Mouse (Mus musculus): ENCODE measurements around the gene Ankrd17.
A peak's percentile ranks its signal among the peaks of the same experiment; 100 is the strongest.

Ankrd17 gene

DNA sequence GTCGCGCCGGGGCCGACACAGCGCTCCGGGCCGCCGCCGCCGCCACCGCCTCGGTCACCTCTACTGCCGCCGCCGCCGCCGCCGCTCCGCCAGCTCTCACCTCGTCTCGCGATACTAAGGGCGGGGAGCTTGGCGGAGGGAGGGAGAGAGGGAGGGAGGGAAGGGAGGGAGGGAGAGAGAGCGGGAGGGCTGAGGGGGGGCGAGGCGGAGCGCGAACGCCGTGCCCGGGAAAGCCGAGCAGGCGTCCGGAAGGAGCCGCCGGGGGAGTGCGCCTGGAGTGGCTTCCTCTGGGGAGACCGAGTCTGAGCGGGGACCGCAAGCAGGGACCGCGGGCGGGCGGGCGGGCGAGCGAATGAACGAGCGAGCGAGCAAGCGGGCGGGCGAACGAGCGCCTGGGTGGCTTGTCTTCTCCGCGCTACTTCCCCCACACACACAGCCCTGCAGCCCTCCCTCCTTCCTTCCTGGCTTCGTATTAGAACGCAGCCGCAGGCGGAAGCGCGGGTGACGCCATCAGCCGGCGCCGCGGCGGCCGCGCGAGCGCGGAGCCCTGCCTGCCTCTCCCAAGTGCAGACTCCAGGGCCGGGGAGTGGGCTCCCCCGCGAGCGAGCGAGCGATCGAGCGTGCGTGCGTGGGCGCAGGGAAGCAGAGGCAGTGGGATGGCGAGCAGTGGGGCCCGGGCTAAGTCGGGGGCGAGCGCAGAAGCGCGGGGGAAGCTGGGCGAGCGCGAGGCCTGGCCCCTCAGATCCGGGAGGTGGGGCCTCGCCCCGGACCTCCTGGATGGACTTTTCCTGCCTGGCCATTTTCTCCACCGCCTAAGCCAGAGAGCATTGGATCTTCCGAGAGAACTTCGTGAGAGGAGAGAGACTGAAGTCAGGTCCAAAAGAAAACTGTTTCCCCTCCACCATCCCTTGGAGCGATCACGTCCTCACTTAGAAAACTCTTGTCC lies at the start of gene Ankrd17:
Ankrd17 (minus strand) TSS at position 457 of the 946 bp plus-strand sequence.
- peak; percentile 93 to 97 for DNase-seq (ENCODE audit: inconsistent age in 2 of 2, low spot score in 1 of 2)

DNA sequence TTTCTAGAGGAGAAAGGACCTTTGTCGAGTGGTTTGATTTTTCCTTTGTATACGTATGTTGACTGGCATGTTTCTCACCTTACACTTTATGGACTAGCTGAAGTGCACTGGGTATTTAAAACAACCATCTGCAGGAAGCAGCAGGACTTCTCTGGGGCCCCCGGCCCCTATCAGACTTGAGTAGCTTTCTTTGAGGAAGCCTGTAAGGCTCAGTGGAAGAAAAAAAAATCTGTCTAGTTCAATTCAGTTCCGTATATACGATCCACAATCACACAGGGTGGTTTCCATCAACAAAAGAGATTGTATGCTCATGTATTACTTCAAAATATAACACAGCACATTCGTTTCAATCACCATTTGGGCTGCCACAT lies 48.5 kb upstream of the Ankrd17 start:
- no peak for DNase-seq (ENCODE audit: inconsistent age in 2 of 2, low spot score in 1 of 2)

DNA sequence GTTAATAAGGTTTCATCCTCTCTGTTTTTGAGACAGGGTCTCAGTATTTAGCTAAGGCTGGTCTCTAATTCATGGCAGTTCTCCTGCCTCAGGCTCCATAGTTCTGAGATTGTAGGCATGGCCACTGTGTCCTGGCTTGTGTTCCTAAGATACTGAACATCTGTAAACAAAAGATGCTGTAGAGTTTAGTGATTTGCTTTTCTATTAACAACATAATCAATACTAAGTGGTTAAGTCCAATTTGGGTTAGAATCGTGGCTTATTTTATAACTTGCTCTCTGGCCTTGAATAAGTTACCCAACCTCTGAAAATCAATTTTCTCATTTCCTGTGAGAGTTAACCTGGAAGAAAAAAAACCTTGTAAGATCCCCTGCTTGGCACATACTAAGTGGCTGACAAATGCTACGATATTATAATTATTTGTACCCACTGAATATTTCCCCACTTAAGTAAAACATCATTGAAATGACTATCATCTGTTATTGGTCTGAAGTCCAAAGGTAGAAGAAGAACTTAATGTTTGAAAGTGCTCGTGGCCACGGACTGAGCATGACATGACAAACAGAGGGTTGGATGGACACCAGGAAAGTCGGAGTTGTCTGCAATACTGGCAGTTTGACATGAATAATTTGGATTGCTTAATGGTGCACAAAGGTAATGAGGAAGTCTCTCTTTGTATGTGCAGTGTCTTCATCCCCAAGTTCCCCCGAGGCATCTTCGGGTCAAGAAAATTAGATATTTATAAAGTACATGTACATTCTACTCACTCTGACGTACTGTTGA lies 48.0 kb upstream of the Ankrd17 start:
- peak in 1 of 2 experiments; percentile 35 for DNase-seq (ENCODE audit: inconsistent age in 2 of 2, low spot score in 1 of 2)

DNA sequence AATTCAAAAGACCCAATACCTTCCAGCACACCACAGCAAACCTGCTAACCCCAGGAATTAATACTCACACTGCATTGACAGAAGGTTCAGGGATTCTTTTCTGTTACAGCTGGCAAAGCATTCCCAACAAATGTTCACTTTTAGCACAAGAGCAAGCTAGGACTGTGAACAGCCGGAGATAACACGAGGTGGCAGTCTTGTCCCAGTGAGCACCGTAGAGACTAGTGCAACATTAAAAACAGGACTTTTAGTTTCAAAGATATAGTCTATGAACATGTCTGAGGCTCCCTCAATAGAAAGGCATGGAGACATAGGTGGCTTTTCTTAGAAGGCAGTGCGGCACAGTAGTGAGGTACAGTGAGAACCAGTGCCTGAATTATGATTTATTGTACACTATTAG lies 38.8 kb upstream of the Ankrd17 start:
- DNase-seq (ENCODE audit: inconsistent age in 2 of 2, low spot score in 1 of 2), result peak in 1 of 2 experiments; percentile 46

DNA sequence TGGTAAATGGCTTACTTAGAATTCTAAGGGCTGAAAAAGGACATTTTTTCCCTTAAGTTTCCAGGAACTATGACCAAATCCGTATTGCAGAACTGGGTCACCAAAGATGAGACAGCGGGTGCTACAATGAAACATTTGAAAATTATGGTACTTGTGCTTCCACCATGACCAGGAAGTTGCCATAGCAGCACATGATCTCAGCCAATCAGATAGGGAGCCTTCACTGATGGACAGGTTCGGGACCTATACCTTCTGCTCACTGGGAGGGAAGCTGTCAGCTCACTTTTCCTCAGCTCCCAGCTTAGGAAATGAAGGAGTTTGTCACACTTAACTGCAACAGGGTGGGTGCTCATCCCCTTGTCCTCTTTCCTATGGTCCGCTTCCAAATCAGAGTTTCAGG lies 30.4 kb upstream of the Ankrd17 start:
- DNase-seq (ENCODE audit: inconsistent age in 2 of 2, low spot score in 1 of 2), result no peak

DNA sequence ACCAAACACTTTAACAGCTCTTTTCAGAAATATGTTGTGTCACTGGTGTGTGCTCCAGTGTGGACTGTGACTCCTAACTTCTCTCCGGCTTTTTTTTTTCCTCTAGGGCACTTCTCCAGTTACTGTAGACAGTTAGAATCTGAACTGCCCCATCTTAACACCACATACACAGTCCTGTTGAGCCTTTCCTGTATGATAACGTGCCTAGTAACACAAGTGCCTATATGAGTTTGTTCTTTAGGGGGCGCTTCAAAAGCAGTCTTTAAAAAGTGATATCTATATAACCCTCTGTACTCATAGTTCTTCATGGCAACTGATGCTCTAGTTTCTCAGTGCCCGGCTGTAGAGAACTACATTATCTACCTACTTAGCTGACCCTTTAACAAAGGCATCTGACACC lies 27.9 kb upstream of the Ankrd17 start:
- DNase-seq (ENCODE audit: inconsistent age in 2 of 2, low spot score in 1 of 2), result no peak

DNA sequence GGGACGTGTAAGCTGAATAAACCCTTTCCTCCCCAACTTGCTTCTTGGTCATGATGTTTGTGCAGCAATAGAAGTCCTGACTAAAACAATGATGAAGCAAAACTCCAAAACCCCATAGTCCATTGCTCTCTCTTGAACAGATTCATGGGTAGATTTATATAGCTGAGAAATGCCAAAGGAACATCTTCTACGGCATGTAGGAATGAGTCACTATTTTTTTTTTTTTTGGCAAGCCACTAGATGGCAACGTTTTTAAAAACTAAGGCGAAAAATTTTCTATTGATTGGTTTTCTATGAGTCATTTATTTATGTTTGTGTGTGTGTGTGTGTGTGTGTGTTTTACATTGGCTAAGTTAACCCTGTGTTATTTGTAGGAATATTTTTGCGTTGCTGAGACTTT lies 27.4 kb upstream of the Ankrd17 start:
- no peak for DNase-seq (ENCODE audit: inconsistent age in 2 of 2, low spot score in 1 of 2)

DNA sequence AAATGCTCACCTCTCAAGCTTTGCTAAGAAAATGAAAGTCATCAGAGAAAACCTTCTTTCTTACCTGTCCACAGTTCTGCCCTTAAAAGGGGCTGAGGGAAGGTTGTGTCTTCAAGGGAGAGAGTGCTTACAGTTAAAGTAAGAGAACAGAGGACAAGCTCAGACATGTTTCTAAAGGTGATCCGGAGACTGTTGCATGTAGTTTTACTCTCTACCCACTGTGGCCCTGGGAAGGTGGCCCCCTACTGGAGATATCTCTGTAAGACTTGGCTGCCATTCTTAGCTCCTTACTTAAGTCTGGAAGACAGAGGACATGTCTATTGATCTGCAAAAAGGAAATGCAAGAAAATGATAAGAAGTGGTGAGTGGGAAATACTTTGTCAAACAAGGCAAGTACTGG lies 16.7 kb upstream of the Ankrd17 start:
- peak; percentile 43 to 81 for DNase-seq (ENCODE audit: inconsistent age in 2 of 2, low spot score in 1 of 2)

DNA sequence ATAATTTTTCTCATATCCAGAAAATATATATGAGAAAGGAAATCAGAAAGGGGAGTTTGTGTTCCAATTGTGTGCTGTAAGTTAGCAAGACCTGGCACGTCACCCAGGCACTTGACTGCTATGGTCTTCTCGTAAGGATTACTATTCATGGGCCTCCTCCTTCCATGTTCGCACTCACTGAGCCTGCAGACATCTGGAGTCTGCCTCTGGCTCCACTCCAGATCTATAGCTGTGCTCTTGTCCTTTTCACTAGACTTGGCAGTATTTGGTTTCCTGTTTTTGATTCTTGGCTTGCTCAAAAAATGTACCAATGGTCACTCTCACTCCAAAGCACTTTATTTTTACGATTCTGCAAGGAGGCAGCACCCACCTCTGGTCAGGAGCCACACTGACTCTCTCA lies 15.1 kb upstream of the Ankrd17 start:
- no peak for DNase-seq (ENCODE audit: inconsistent age in 2 of 2, low spot score in 1 of 2)

DNA sequence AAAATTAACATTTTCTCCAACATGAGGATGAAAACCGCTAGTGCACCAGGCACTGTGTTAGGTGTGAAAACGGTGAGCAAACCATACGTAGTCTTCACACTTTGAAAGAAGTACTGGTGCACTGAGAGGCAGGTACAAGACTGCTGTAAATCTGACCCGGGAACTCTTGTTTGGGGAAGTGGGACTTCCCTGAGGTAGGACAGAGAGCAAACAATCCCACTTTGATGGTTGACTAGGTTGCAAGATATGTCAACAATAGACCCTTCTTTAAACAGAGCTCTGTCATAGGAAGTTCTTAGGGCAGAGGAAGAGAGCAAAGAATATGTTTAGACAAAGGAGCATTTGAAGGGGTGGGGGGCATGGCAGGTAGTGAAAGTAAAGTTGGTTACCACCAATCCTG lies 7.3 kb upstream of the Ankrd17 start:
- no peak for DNase-seq (ENCODE audit: inconsistent age in 2 of 2, low spot score in 1 of 2)

DNA sequence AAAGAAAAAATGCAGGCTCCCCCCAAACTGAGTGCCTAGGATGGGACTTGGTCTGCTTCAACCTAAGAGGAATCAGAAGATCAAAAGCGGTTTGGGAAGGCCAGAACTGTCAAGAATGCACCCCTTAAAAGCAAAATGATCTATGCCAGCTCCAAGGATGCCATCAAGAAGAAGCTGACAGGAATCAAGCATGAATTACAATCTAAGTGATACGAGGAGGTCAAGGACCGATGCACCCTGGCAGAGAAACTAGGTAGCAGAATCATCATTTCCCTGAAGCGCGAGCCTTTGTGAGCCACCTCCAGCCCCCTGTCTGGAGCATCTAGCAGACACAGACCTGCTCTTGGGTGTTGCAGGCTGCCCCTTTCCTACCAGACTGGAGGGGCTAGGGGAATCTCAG lies 4.0 kb upstream of the Ankrd17 start:
- peak; percentile 29 to 85 for DNase-seq (ENCODE audit: inconsistent age in 2 of 2, low spot score in 1 of 2)

DNA sequence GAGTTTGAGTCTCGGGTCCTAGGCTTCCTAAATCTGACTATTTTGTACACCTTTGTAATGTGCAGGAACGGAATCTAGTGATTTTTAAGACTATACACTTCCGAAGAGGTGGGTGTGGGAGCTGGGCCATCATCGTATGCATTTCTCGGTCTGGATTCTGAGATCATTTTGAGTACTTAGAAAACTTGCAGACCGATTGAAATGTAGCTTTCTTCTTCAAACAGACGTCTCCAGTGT lies 608 bp upstream of the Ankrd17 start, which contains the start of gene Gm9958:
Gm9958 (plus strand) TSS at position 138 of the 237 bp plus-strand sequence.
- DNase-seq (ENCODE audit: inconsistent age in 2 of 2, low spot score in 1 of 2), result no peak

DNA sequence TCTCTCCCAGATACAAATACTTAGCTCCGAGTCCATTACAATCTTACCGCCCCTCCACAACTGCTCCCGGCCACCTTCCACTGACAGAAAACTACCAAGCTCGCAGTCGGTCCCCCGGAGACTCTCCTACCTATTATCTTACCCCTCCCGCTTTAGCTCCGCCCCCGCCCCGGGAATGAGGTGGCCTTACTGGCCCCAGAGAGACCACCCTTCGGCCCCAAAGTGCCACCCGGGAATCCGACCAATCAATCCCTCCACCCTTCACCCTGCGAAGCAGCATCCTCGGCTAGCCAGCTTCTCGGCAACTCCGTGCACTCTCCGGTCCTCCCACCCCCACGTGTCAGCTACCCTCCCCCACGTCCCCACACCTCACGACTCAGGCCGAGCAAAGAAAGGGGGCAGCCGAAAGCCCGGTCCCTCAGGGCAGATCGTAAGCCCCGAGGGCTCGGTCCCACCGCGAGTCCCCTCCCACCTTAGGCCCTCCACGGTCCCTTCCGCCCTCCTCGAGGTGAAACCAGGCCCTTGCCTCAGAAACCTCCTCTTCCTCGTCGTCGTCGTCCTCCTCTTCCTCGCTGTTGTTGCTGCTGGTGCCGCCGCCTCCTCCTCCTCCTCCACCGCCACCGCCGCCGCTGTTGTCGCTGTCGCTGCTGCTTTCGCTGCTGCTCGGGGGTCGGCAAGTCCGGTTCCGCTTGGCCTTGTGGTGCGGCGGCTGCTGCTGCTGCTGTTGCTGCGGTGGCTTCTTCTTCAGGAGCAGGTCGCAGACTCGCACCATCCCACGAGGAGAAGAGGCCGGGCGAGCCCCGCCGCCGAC lies 1.0 kb downstream of the Ankrd17 start:
- DNase-seq (ENCODE audit: inconsistent age in 2 of 2, low spot score in 1 of 2), result peak; percentile 75 to 90

DNA sequence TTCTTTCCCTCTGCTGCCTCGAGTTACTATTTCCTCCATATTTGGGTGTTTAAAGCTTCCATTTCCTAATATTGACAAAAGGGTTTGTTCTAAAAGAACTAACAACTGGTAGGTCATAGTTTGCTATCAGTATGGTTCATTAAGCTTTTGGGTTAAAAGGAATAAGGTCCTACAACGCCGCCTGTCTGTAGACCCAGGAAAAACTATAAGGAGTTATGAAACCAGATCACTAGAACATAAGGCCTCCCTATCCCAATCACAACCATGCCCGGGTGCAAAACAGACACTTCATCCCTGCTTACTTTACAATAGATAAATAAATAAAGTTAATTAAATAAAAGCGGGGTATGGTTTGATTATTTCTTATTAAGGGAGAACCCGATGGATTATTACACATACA lies 1.9 kb downstream of the Ankrd17 start:
- DNase-seq (ENCODE audit: inconsistent age in 2 of 2, low spot score in 1 of 2), result peak; percentile 74 to 94

DNA sequence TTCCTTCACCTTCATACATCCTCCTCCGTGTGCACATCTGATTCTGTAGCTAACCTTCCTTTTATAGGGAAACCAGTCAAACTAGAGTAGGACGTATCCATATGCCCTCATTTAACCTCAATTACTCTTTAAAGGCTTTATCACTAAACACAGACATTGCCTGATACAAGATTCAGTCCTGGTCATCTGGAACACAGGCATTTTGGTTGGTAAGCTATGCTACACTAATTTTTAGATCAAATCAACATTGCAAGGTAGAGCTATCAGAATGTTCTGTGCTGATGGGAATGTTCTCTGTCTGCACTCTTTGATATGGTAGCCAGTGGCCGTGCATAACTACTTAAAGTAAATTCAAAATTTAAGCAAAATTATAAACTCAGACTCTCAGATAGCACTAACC lies 10.6 kb downstream of the Ankrd17 start:
- DNase-seq (ENCODE audit: inconsistent age in 2 of 2, low spot score in 1 of 2), result no peak

DNA sequence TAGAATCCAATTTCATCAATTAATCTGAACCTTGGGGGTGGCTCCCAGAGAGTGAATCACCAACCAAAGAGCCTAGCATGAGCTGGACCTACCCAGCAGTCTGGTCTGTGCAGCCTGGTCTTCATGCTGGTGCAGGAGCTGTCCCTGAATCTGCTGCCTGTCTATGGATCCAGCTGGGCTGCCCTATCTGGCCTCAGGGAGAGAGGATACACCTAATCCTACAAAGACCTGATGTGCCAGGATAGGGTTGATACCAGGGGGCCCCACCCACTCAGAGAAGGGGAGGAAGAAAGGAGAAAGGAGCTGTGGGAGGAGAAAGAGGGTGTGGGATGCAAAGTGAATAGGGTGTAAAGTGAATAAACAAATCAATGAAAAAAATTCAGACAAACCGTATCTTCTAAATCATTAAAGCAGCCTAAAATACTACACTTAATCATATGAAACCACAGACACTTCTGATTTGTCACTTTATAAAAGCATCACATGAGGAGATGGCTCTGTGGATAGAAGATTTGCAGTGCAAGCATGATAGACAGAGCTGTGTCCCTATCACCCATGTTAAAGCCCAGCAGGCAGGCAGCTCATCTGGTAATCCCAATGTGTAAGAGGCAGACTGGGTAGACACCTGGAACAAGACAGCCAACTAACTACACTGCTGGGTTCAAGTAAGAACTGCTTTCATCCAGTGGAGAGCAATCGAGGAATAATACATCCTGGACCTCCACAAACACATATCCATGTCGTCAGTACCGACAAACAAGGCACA lies 12.6 kb downstream of the Ankrd17 start:
- DNase-seq (ENCODE audit: inconsistent age in 2 of 2, low spot score in 1 of 2), result peak in 1 of 2 experiments; percentile 44

DNA sequence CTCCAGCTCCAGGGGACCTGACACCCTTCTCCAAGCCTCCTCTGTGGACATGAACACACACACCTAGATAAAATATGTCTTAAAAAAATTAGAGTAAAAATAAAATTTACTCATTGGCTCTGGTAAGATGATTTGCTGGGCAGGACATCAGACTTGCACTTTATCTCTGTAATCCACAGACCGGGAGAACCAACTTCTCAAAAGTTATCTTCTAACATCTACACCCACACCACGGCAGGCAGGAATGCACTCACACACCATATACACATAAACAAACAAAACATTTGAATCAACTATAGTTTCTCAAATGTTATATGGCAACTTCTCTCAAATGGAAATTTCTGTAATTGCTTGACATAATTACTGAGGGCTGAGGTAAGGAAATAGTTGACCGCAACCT lies 19.5 kb downstream of the Ankrd17 start:
- DNase-seq (ENCODE audit: inconsistent age in 2 of 2, low spot score in 1 of 2), result no peak

DNA sequence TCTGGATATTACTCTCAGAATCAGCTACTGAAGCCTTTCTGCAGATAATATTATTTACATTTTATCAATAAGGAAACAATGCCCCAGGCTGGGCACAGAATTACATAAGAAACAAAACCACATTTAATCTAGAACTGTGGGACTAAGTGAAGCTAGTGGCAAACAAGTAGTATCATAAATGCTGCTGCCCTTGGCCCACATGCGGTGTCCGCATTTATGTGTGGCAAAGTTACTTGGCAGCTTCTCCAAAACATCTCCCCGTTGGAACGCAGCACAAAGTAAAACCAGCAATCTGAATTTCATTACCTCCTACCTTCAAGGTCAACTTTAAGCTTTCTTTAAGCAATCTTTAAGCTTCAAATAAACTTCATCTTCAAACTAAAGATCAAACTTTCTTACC lies 25.5 kb downstream of the Ankrd17 start:
- peak; percentile 25 to 78 for DNase-seq (ENCODE audit: inconsistent age in 2 of 2, low spot score in 1 of 2)

DNA sequence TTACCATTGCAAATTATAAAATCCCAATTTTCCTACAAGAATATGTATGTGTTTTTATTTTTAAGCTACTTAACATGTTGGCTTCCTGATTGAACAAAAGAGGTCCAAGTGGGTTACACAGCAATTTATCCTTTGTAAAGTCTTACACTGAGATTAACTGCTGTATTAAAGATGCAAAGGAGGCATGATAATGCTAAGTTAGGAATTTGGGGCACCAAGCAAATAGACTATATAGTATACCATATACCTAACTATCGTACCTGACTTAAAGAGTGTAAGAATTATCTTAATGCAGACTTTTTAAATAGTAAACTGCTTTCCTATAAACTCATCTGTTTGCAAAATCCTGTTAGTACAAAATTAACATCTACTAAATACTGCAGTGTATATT lies 26.4 kb downstream of the Ankrd17 start:
- no peak for DNase-seq (ENCODE audit: inconsistent age in 2 of 2, low spot score in 1 of 2)

DNA sequence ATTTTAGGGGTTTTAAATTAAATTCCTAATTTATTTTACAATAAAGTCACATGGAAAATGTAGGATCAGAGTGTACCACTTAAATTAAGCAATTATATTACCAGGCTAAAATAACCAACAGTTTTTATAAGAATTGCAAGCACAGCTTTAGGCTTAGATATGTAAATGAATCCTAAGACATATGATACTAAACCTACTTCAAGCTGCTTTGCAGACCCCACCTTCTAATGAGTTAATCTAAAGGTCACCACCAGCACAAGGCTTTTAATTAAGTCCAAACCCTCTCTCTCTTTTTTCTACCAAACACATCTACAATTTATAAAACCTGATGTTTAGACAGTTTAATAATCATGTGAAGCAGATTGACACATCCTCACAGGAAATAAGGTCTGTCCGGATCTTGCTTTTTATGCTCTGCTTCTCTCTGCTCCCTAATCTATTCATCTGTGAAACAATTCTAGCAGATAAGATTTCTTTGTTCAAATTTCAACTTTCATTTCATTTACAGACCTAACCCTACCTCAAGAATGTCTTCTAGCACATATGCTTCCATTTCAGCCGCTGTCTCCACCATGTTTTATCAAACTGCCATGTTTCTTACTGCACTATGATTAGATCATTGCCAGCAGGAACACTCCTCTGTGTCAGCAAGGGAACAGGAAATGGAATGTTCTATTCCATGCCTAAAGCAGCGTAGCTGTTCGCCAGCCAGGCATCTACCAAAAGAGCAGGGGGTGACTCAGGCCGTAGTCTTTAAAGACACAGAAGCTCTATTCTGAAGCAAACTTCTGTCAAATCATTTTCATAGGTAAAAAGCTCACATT lies 27.0 kb downstream of the Ankrd17 start:
- DNase-seq (ENCODE audit: inconsistent age in 2 of 2, low spot score in 1 of 2), result peak; percentile 76 to 90

Measured in adrenal gland, adult (tissue).